Mouse (Mus musculus): ENCODE data around the gene Vmn1r189.

- TF ChIP-seq CTCF (IDR thresholded peaks at IDR 0.05; ENCODE audit: low read depth, low read length) (0 out of 2 replicates have a peak, but pooled peaks have one; percentile 41), GATA1 (IDR thresholded peaks at IDR 0.05; ENCODE audit: borderline replicate concordance, low read length) (no peak), TAL1 (conservative IDR thresholded peaks at IDR 0.05; ENCODE audit: low read depth, low read length) (no peak)
Observed at GRCm38 (mm10) chr13:22050591-22051522, 54.8 kb downstream of the Vmn1r189 start.

Data from G1E (cell line).